Mouse (Mus musculus) liver (tissue): Measurements from ENCODE around the gene Timp3.

ENCODE experiments used
- DNase-seq: peaks from one replicate; pipeline ENCODE4 v3.0.0-alpha.2; 2020; ENCODE audit warnings: mixed read lengths

Timp3 gene

GRCm38 (mm10) chr10:86298326-86298725 is 1.8 kb upstream of the Timp3 start:
- no peak for DNase-seq

GRCm38 (mm10) chr10:86299795-86300194 is 377 bp upstream of the Timp3 start:
- DNase-seq, result no peak

- no peak for DNase-seq
These were observed 932 bp downstream of the Timp3 start for GRCm38 (mm10) chr10:86301117-86301490.

GRCm38 (mm10) chr10:86301593-86302317 is 1.6 kb downstream of the Timp3 start:
- no peak for DNase-seq

- no peak for DNase-seq
These were observed 2.1 kb downstream of the Timp3 start for GRCm38 (mm10) chr10:86302318-86302648.

- peak; percentile 79 for DNase-seq
These were observed 2.8 kb downstream of the Timp3 start for GRCm38 (mm10) chr10:86302761-86303494.

- no peak for DNase-seq
These were observed 3.3 kb downstream of the Timp3 start for GRCm38 (mm10) chr10:86303495-86303876.

GRCm38 (mm10) chr10:86304583-86304982 is 4.4 kb downstream of the Timp3 start:
- no peak for DNase-seq

- DNase-seq, result no peak
These were observed 7.1 kb downstream of the Timp3 start for GRCm38 (mm10) chr10:86307235-86307634.

GRCm38 (mm10) chr10:86310527-86310926 is 10.4 kb downstream of the Timp3 start:
- no peak for DNase-seq

- no peak for DNase-seq
These were observed 12.8 kb downstream of the Timp3 start for GRCm38 (mm10) chr10:86312976-86313375.

GRCm38 (mm10) chr10:86313448-86313847 is 13.3 kb downstream of the Timp3 start:
- DNase-seq, result no peak

GRCm38 (mm10) chr10:86315513-86315912 is 15.3 kb downstream of the Timp3 start:
- DNase-seq, result no peak

- no peak for DNase-seq
These were observed 17.5 kb downstream of the Timp3 start for GRCm38 (mm10) chr10:86317633-86318032.

GRCm38 (mm10) chr10:86318552-86319140 is 18.5 kb downstream of the Timp3 start:
- DNase-seq, result no peak

GRCm38 (mm10) chr10:86319526-86319925 is 19.4 kb downstream of the Timp3 start:
- no peak for DNase-seq

- no peak for DNase-seq
These were observed 20.0 kb downstream of the Timp3 start for GRCm38 (mm10) chr10:86320204-86320603.

GRCm38 (mm10) chr10:86321194-86321593 is 21.0 kb downstream of the Timp3 start:
- DNase-seq, result no peak

- DNase-seq, result no peak
These were observed 21.8 kb downstream of the Timp3 start for GRCm38 (mm10) chr10:86322006-86322405.

GRCm38 (mm10) chr10:86323275-86323994 is 23.3 kb downstream of the Timp3 start:
- no peak for DNase-seq

- no peak for DNase-seq
These were observed 25.1 kb downstream of the Timp3 start for GRCm38 (mm10) chr10:86325272-86325671.

- no peak for DNase-seq
These were observed 28.0 kb downstream of the Timp3 start for GRCm38 (mm10) chr10:86328143-86328542.

GRCm38 (mm10) chr10:86328691-86329090 is 28.5 kb downstream of the Timp3 start:
- no peak for DNase-seq
